Mouse (Mus musculus): ENCODE data around the gene Fstl4. TPM values are rescaled to one million over a fixed set of nuclear protein-coding genes. Genes with fewer than 3 reads are reported as not detected.

Fstl4 gene
- polyA plus RNA-seq, 1 experiment = not detected

DNA sequence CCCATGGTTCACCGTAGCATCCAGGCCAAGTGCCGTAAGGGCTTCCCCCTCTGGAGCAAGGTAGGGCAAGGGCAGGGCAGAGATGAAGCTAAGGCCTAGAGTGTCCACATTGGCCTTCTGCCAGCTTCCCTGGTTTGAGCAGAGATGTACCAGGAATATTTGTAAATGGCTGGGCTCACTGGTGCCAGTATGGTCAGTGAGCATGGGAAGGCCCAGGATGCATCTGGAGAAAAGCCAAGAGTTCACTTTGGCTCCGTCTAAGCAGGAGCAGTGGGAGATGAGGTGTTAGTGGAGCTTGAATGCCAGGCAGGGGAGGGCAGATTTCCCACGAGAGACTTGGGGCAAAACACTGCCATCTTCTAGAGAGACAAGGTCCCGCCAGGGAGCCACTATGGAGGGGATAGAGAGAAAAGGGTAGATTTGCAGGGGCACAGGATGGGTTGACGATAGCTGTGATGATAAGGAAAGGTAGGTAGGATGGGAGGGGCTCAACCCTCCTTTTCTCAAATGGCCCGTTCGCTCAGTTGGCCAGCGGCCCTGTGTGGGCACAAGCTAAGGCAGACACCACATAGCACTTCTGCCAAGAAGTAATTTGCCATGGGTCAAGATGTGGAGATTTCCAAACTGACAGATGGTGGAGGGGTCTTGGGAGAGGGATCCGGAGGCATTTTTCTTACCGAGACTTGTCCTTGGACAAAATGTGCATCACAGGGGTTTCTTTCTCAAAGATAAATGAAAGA, 354.0 kb downstream of the Fstl4 start:
- Histone ChIP-seq H3ac (ENCODE audit: control insufficient read depth, insufficient read length, low read depth) (no peak overlapping the region), H3K27me3 (ENCODE audit: control insufficient read depth, insufficient read depth, insufficient read length) (peaks cover 19% of the 10 kb centered on the region), H3K4me3 (ENCODE audit: insufficient read depth, poor library complexity, severe bottlenecking) (no peak overlapping the region), H3K79me2 (ENCODE audit: control insufficient read depth, insufficient read depth) (no peaks in the 10 kb centered on the region), H3K36me3 (ENCODE audit: control insufficient read depth, insufficient read depth) (no peaks in the 10 kb centered on the region), H3K79me3 (ENCODE audit: low read depth) (no peaks in the 10 kb centered on the region)
- no peak for TF ChIP-seq MYOG (IDR thresholded peaks at IDR 0.05; ENCODE audit: control insufficient read depth, extremely low read depth, insufficient read length)
- no peak for TF ChIP-seq USF1 (IDR thresholded peaks at IDR 0.05; ENCODE audit: low read depth)
- TF ChIP-seq FOSL1 (IDR thresholded peaks at IDR 0.05; ENCODE audit: insufficient read depth, low read length, poor library complexity, severe bottlenecking) = no peak
- no peak for TF ChIP-seq CEBPB (IDR thresholded peaks at IDR 0.05; ENCODE audit: low read depth)
- TF ChIP-seq MYOD1 (IDR thresholded peaks at IDR 0.05; ENCODE audit: control insufficient read depth, insufficient read length, low read depth) = no peak
- no peak for TF ChIP-seq MAX (IDR thresholded peaks at IDR 0.05)
- no peak for TF ChIP-seq CTCF (IDR thresholded peaks at IDR 0.05; ENCODE audit: control insufficient read depth, insufficient read depth, insufficient read length)

DNA sequence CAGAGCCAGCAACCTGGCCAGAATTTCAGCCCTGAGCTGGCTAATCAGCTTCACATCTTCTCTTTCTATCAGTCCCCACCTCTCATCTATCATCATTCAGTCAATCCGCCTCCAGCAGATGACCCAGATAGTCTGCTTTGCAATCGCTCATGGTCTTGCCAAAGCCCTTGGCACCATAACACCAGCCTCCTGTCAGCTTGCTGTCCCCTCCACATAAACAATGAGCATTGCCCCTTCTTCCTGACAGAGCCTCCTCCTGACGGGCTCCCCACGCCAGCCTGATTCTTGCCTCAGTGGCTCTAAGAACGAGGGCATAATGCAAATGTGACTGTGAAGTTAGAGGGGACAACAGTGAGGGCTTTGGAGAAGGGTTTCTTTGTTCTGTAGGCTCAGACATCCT, 355.5 kb downstream of the Fstl4 start:
- Histone ChIP-seq H3K27me3 (ENCODE audit: control insufficient read depth, insufficient read depth, insufficient read length) (peaks cover 28% of the 10 kb centered on the region), H3K79me3 (ENCODE audit: low read depth) (no peaks in the 10 kb centered on the region), H3K4me3 (ENCODE audit: insufficient read depth, poor library complexity, severe bottlenecking) (no peak overlapping the region), H3K79me2 (ENCODE audit: control insufficient read depth, insufficient read depth) (no peaks in the 10 kb centered on the region), H3K36me3 (ENCODE audit: control insufficient read depth, insufficient read depth) (no peaks in the 10 kb centered on the region), H3ac (ENCODE audit: control insufficient read depth, insufficient read length, low read depth) (no peak overlapping the region)
- TF ChIP-seq CEBPB (IDR thresholded peaks at IDR 0.05; ENCODE audit: low read depth) (no peak), MYOG (IDR thresholded peaks at IDR 0.05; ENCODE audit: control insufficient read depth, extremely low read depth, insufficient read length) (no peak), CTCF (IDR thresholded peaks at IDR 0.05; ENCODE audit: control insufficient read depth, insufficient read depth, insufficient read length) (no peak), MAX (IDR thresholded peaks at IDR 0.05) (no peak), MYOD1 (IDR thresholded peaks at IDR 0.05; ENCODE audit: control insufficient read depth, insufficient read length, low read depth) (no peak)

DNA sequence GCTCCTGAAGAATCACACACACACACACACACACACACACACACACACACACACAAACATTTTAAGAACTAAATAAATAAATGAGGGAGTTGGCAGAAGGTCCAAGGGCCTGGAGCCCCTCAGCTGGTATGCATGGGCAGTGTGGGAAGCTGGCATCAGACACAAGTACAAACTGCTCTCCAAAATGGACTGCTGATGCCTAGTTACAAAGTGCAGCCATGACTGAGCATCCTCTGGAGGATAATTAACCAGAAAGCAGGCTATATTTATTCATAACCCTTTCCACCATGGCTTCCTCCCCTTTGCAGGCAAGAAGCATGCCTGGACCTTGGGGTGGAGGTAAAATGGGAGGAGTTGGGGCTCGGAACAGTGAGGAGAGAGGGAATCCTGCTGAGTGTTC, 356.8 kb downstream of the Fstl4 start:
- Histone ChIP-seq H3K4me3 (ENCODE audit: insufficient read depth, poor library complexity, severe bottlenecking) (no peak overlapping the region), H3K79me3 (ENCODE audit: low read depth) (no peaks in the 10 kb centered on the region), H3K27me3 (ENCODE audit: control insufficient read depth, insufficient read depth, insufficient read length) (peaks cover 26% of the 10 kb centered on the region), H3ac (ENCODE audit: control insufficient read depth, insufficient read length, low read depth) (no peak overlapping the region), H3K36me3 (ENCODE audit: control insufficient read depth, insufficient read depth) (no peaks in the 10 kb centered on the region), H3K79me2 (ENCODE audit: control insufficient read depth, insufficient read depth) (no peaks in the 10 kb centered on the region)
- TF ChIP-seq FOSL1 (IDR thresholded peaks at IDR 0.05; ENCODE audit: insufficient read depth, low read length, poor library complexity, severe bottlenecking) = no peak
- TF ChIP-seq MYOD1 (IDR thresholded peaks at IDR 0.05; ENCODE audit: control insufficient read depth, insufficient read length, low read depth) = no peak
- no peak for TF ChIP-seq CTCF (IDR thresholded peaks at IDR 0.05; ENCODE audit: control insufficient read depth, insufficient read depth, insufficient read length)
- TF ChIP-seq MYOG (IDR thresholded peaks at IDR 0.05; ENCODE audit: control insufficient read depth, extremely low read depth, insufficient read length) = no peak
- TF ChIP-seq MAX (IDR thresholded peaks at IDR 0.05) = no peak
- TF ChIP-seq CEBPB (IDR thresholded peaks at IDR 0.05; ENCODE audit: low read depth) = no peak
- TF ChIP-seq USF1 (IDR thresholded peaks at IDR 0.05; ENCODE audit: low read depth) = no peak

DNA sequence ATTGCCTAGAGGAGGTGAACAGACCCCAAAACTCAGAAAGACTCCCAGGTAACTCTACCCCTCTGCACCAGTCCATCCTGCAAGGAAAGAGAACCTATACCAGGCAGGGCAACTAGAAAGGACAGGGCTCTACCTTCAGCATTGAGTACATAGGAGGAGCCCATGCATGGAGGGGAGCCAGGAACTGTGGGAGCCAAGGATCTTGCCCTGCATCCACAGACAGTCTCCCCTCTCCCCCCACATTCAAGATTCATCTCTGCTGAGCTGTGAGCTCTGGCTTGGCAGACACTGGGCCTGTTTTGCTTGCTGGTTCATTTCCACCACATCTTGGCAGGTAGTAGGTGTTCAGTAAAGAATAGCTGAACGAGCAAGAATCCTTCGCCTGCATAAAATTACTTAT, 360.4 kb downstream of the Fstl4 start:
- Histone ChIP-seq H3K36me3 (ENCODE audit: control insufficient read depth, insufficient read depth) (no peaks in the 10 kb centered on the region), H3K79me3 (ENCODE audit: low read depth) (no peaks in the 10 kb centered on the region), H3K79me2 (ENCODE audit: control insufficient read depth, insufficient read depth) (no peaks in the 10 kb centered on the region), H3K27me3 (ENCODE audit: control insufficient read depth, insufficient read depth, insufficient read length) (peaks cover 14% of the 10 kb centered on the region), H3ac (ENCODE audit: control insufficient read depth, insufficient read length, low read depth) (no peak overlapping the region), H3K4me3 (ENCODE audit: insufficient read depth, poor library complexity, severe bottlenecking) (no peak overlapping the region)
- no peak for TF ChIP-seq MAX (IDR thresholded peaks at IDR 0.05)
- no peak for TF ChIP-seq FOSL1 (IDR thresholded peaks at IDR 0.05; ENCODE audit: insufficient read depth, low read length, poor library complexity, severe bottlenecking)
- no peak for TF ChIP-seq USF1 (IDR thresholded peaks at IDR 0.05; ENCODE audit: low read depth)
- no peak for TF ChIP-seq MYOD1 (IDR thresholded peaks at IDR 0.05; ENCODE audit: control insufficient read depth, insufficient read length, low read depth)
- no peak for TF ChIP-seq CEBPB (IDR thresholded peaks at IDR 0.05; ENCODE audit: low read depth)
- TF ChIP-seq MYOG (IDR thresholded peaks at IDR 0.05; ENCODE audit: control insufficient read depth, extremely low read depth, insufficient read length) = no peak
- no peak for TF ChIP-seq CTCF (IDR thresholded peaks at IDR 0.05; ENCODE audit: control insufficient read depth, insufficient read depth, insufficient read length)

DNA sequence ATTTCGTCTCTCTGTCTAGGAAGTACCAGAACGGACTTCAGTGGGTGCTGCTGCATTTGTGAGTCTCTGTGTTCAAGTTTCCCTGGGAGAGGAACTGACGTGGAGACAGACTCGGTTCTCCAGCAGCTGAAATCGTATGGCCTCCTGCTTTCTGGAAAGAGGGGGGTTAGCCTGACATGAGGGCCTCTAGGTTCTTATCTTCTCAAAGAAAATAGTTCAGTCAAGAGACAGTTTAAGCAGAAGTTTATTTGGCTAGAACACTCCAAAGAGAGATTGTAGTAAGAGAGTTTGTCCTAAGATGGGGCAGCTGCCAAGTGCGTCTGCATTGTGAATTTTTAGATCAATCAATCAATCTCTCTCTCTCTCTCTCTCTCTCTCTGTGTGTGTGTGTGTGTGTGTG, 362.2 kb downstream of the Fstl4 start:
- Histone ChIP-seq H3K4me3 (ENCODE audit: insufficient read depth, poor library complexity, severe bottlenecking) (no peak overlapping the region), H3ac (ENCODE audit: control insufficient read depth, insufficient read length, low read depth) (no peak overlapping the region), H3K79me3 (ENCODE audit: low read depth) (no peaks in the 10 kb centered on the region), H3K27me3 (ENCODE audit: control insufficient read depth, insufficient read depth, insufficient read length) (peaks cover 14% of the 10 kb centered on the region), H3K79me2 (ENCODE audit: control insufficient read depth, insufficient read depth) (no peaks in the 10 kb centered on the region), H3K36me3 (ENCODE audit: control insufficient read depth, insufficient read depth) (no peaks in the 10 kb centered on the region)
- TF ChIP-seq USF1 (IDR thresholded peaks at IDR 0.05; ENCODE audit: low read depth) = no peak
- no peak for TF ChIP-seq CEBPB (IDR thresholded peaks at IDR 0.05; ENCODE audit: low read depth)
- no peak for TF ChIP-seq MYOG (IDR thresholded peaks at IDR 0.05; ENCODE audit: control insufficient read depth, extremely low read depth, insufficient read length)
- TF ChIP-seq MYOD1 (IDR thresholded peaks at IDR 0.05; ENCODE audit: control insufficient read depth, insufficient read length, low read depth) = no peak
- no peak for TF ChIP-seq FOSL1 (IDR thresholded peaks at IDR 0.05; ENCODE audit: insufficient read depth, low read length, poor library complexity, severe bottlenecking)
- no peak for TF ChIP-seq CTCF (IDR thresholded peaks at IDR 0.05; ENCODE audit: control insufficient read depth, insufficient read depth, insufficient read length)
- no peak for TF ChIP-seq MAX (IDR thresholded peaks at IDR 0.05)
